Mouse (Mus musculus): ENCODE data around the gene Slco3a1.

GRCm38 (mm10) chr7:74371656-74372055 is 182.9 kb downstream of the Slco3a1 start:
- no peak for TF ChIP-seq CTCF (conservative IDR thresholded peaks at IDR 0.05; ENCODE audit: low read length)
- no peak for TF ChIP-seq POU5F1 (IDR thresholded peaks at IDR 0.05; ENCODE audit: borderline replicate concordance, low read length)
- no peak for TF ChIP-seq NANOG (IDR thresholded peaks at IDR 0.05; ENCODE audit: borderline replicate concordance, low read length)

Data from E14TG2a.4 (cell line).